Mouse (Mus musculus) CH12.LX (cell line): ENCODE measurements around the gene Hcls1. TPM values are rescaled to one million over a fixed set of nuclear protein-coding genes. Genes with fewer than 3 reads are reported as not detected.

Source experiments
- DNase-seq: peaks from one replicate; pipeline ENCODE4 v3.0.0-alpha.2; 2013; ENCODE audit errors: extremely low read depth
- H3K27ac ChIP-seq: 2 replicates; pipeline ENCODE4 v1.5.1; 2012; ENCODE audit warnings: low read depth, mild to moderate bottlenecking, control low read depth, moderate library complexity; ENCODE audit not compliant: insufficient read depth
- H3K27me3 ChIP-seq: replicated peaks from 2 replicates; pipeline ENCODE3; 2012; ENCODE audit warnings: inconsistent platforms
- H3K36me3 ChIP-seq, 2 experiments: replicated peaks in 1 of 2; 2 replicates each; pipeline versions ENCODE3 to v1.6.1; 2012; ENCODE audit warnings: inconsistent platforms in 1 of 2, low read length in 1 of 2, mild to moderate bottlenecking in 1 of 2, mixed read lengths in 1 of 2, moderate library complexity in 1 of 2; ENCODE audit not compliant: control insufficient read depth in 1 of 2, insufficient read depth in 1 of 2
- H3K4me1 ChIP-seq, 2 experiments: 2 replicates each; pipeline ENCODE4 v1.6.1; 2012; ENCODE audit warnings: inconsistent platforms in 1 of 2, moderate library complexity in 1 of 2; ENCODE audit not compliant: insufficient read depth in 2 of 2, control insufficient read depth in 1 of 2
- H3K4me2 ChIP-seq: 2 replicates; pipeline ENCODE4 v1.6.1; 2012; ENCODE audit warnings: low read depth, mild to moderate bottlenecking, control low read depth; ENCODE audit not compliant: poor library complexity, insufficient read depth, severe bottlenecking
- H3K4me3 ChIP-seq, 3 experiments: fragments of 150-350 bp in 1 of 3; sonication (generic) in 1 of 3; replicated peaks in 1 of 3; 2 replicates each; pipeline versions ENCODE3 to v1.5.1; 2011 to 2012; ENCODE audit warnings: low read depth in 2 of 3, low read length in 2 of 3, mild to moderate bottlenecking in 2 of 3, moderate library complexity in 2 of 3, control low read depth in 1 of 3, improper control_type of control experiment in 1 of 3, inconsistent platforms in 1 of 3, mixed read lengths in 1 of 3; ENCODE audit not compliant: poor library complexity in 1 of 3
- H3K79me2 ChIP-seq: replicated peaks from 2 replicates; pipeline ENCODE4 v1.6.1; 2012; ENCODE audit warnings: mild to moderate bottlenecking, moderate library complexity; ENCODE audit not compliant: control insufficient read depth, poor library complexity, insufficient read depth, severe bottlenecking; ENCODE audit errors: extremely low read depth
- H3K9ac ChIP-seq: 2 replicates; pipeline ENCODE4 v1.6.1; 2012; ENCODE audit warnings: low read depth, mild to moderate bottlenecking, control low read depth, moderate library complexity; ENCODE audit not compliant: insufficient read depth
- H3K9me3 ChIP-seq: replicated peaks from 2 replicates; pipeline ENCODE3; 2012; ENCODE audit warnings: low read length, inconsistent platforms, mixed read lengths
- BHLHE40 ChIP-seq: IDR thresholded peaks from 2 replicates; pipeline ENCODE4 v1.6.1; 2011; ENCODE audit warnings: mild to moderate bottlenecking, low read depth, low read length, improper control_type of control experiment
- CHD1 ChIP-seq: IDR thresholded peaks from 2 replicates; pipeline ENCODE4 v1.6.1; 2012; ENCODE audit warnings: low read depth, low read length, improper control_type of control experiment, inconsistent platforms
- CHD2 ChIP-seq: IDR thresholded peaks from 2 replicates; pipeline ENCODE4 v1.6.1; 2011; ENCODE audit warnings: low read length, improper control_type of control experiment
- CTCF ChIP-seq, 2 experiments: IDR thresholded peaks in 1 of 2; conservative IDR thresholded peaks in 1 of 2; 2 replicates each; pipeline ENCODE4 v1.5.1; 2011 to 2012; ENCODE audit warnings: low read depth in 2 of 2, low read length in 2 of 2, improper control_type of control experiment in 1 of 2, inconsistent platforms in 1 of 2, mild to moderate bottlenecking in 1 of 2, moderate library complexity in 1 of 2
- E2F4 ChIP-seq: IDR thresholded peaks from 2 replicates; pipeline ENCODE4 v1.6.1; 2011; ENCODE audit warnings: low read depth, low read length, improper control_type of control experiment; ENCODE audit not compliant: insufficient replicate concordance
- ELF1 ChIP-seq: IDR thresholded peaks from 2 replicates; pipeline ENCODE4 v1.6.1; 2014; ENCODE audit warnings: low read depth, mild to moderate bottlenecking, inconsistent platforms, low read length, improper control_type of control experiment
- EP300 ChIP-seq: IDR thresholded peaks from 2 replicates; pipeline ENCODE4 v1.6.1; 2011; ENCODE audit warnings: low read length, improper control_type of control experiment
- ETS1 ChIP-seq: conservative IDR thresholded peaks from 2 replicates; pipeline ENCODE4 v1.6.1; 2012; ENCODE audit warnings: low read depth, mild to moderate bottlenecking, inconsistent platforms, low read length, improper control_type of control experiment, moderate library complexity
- GABPA ChIP-seq: IDR thresholded peaks from 2 replicates; pipeline ENCODE4 v1.6.1; 2012; ENCODE audit warnings: low read depth, low read length, improper control_type of control experiment, inconsistent platforms; ENCODE audit not compliant: insufficient replicate concordance
- HCFC1 ChIP-seq: IDR thresholded peaks from 2 replicates; pipeline ENCODE4 v1.6.1; 2012; ENCODE audit warnings: low read depth, mild to moderate bottlenecking, inconsistent platforms, low read length, improper control_type of control experiment
- IRF4 ChIP-seq: IDR thresholded peaks from 2 replicates; pipeline ENCODE4 v1.6.1; 2014; ENCODE audit warnings: low read depth, mild to moderate bottlenecking, inconsistent platforms, low read length, improper control_type of control experiment
- JUN ChIP-seq: IDR thresholded peaks from 2 replicates; pipeline ENCODE4 v1.6.1; 2011; ENCODE audit warnings: low read depth, mild to moderate bottlenecking, low read length, improper control_type of control experiment, moderate library complexity; ENCODE audit not compliant: insufficient read depth
- KAT2A ChIP-seq: IDR thresholded peaks from 2 replicates; pipeline ENCODE4 v1.6.1; 2012; ENCODE audit warnings: low read length, improper control_type of control experiment, inconsistent platforms; ENCODE audit not compliant: insufficient replicate concordance
- MAFK ChIP-seq: IDR thresholded peaks from 2 replicates; pipeline ENCODE4 v1.6.1; 2011; ENCODE audit warnings: low read length, improper control_type of control experiment; ENCODE audit not compliant: insufficient replicate concordance
- MAX ChIP-seq: IDR thresholded peaks from 2 replicates; pipeline ENCODE4 v1.6.1; 2011; ENCODE audit warnings: low read length, improper control_type of control experiment
- MAZ ChIP-seq: IDR thresholded peaks from 2 replicates; pipeline ENCODE4 v1.6.1; 2012; ENCODE audit warnings: low read depth, mild to moderate bottlenecking, inconsistent platforms, low read length, improper control_type of control experiment, moderate library complexity
- MEF2A ChIP-seq: IDR thresholded peaks from 2 replicates; pipeline ENCODE4 v1.6.1; 2014; ENCODE audit warnings: low read depth, mild to moderate bottlenecking, inconsistent platforms, low read length, improper control_type of control experiment, borderline replicate concordance
- MXI1 ChIP-seq: IDR thresholded peaks from 2 replicates; pipeline ENCODE4 v1.6.1; 2011; ENCODE audit warnings: mild to moderate bottlenecking, low read depth, low read length, improper control_type of control experiment
- MYC ChIP-seq: IDR thresholded peaks from 2 replicates; pipeline ENCODE4 v1.6.1; 2011; ENCODE audit warnings: low read depth, mild to moderate bottlenecking, improper control_type of control experiment, low read length
- PAX5 ChIP-seq: IDR thresholded peaks from 2 replicates; pipeline ENCODE4 v1.6.1; 2012; ENCODE audit warnings: low read length, inconsistent platforms, mixed read lengths
- POLR2A ChIP-seq: IDR thresholded peaks from 2 replicates; pipeline ENCODE4 v1.6.1; 2011; ENCODE audit warnings: low read depth, mild to moderate bottlenecking, improper control_type of control experiment, low read length
- RCOR1 ChIP-seq: conservative IDR thresholded peaks from 2 replicates; pipeline ENCODE4 v1.6.1; 2012; ENCODE audit warnings: low read depth, mild to moderate bottlenecking, inconsistent platforms, low read length, improper control_type of control experiment
- SIN3A ChIP-seq: IDR thresholded peaks from 2 replicates; pipeline ENCODE4 v1.6.1; 2012; ENCODE audit warnings: low read length, improper control_type of control experiment, inconsistent platforms
- SMC3 ChIP-seq: IDR thresholded peaks from 2 replicates; pipeline ENCODE4 v1.6.1; 2011; ENCODE audit warnings: low read depth, low read length, improper control_type of control experiment
- TBP ChIP-seq: conservative IDR thresholded peaks from 2 replicates; pipeline ENCODE4 v1.6.1; 2011; ENCODE audit warnings: low read depth, low read length, improper control_type of control experiment
- TCF12 ChIP-seq: IDR thresholded peaks from 2 replicates; pipeline ENCODE4 v1.6.1; 2014; ENCODE audit warnings: low read depth, mild to moderate bottlenecking, inconsistent platforms, low read length, improper control_type of control experiment
- UBTF ChIP-seq: IDR thresholded peaks from 2 replicates; pipeline ENCODE4 v1.6.1; 2012; ENCODE audit warnings: low read depth, mild to moderate bottlenecking, inconsistent platforms, low read length, improper control_type of control experiment, moderate library complexity
- USF1 ChIP-seq: IDR thresholded peaks from 2 replicates; pipeline ENCODE4 v1.6.1; 2014; ENCODE audit warnings: low read depth, mild to moderate bottlenecking, inconsistent platforms, low read length, improper control_type of control experiment
- USF2 ChIP-seq: conservative IDR thresholded peaks from 2 replicates; pipeline ENCODE4 v1.6.1; 2011; ENCODE audit warnings: low read depth, low read length, improper control_type of control experiment
- ZKSCAN1 ChIP-seq: IDR thresholded peaks from 2 replicates; pipeline ENCODE4 v1.6.1; 2012; ENCODE audit warnings: low read depth, inconsistent platforms, low read length, improper control_type of control experiment, borderline replicate concordance
- ZMIZ1 ChIP-seq: IDR thresholded peaks from 2 replicates; pipeline ENCODE4 v1.6.1; 2012; ENCODE audit warnings: low read depth, mild to moderate bottlenecking, inconsistent platforms, low read length, improper control_type of control experiment
- dilution Hi-C: fragments of 300-500 bp; cut with MboI; formaldehyde crosslinking; loops from 2 replicates; pipeline ENCODE4 v1.14.3; 2020; ENCODE audit warnings: low sequenced_read_pairs; ENCODE audit not compliant: extremely low pct_unique_long_range_greater_than_20kb, extremely low pct_ligation_motif_present
- in situ Hi-C: fragments of 300-500 bp; cut with MboI; formaldehyde crosslinking; loops from 3 replicates; pipeline ENCODE4 v1.14.3; 2019; ENCODE audit warnings: low sequenced_read_pairs, low pct_ligation_motif_present, low pct_unique_long_range_greater_than_20kb, mixed read lengths
- polyA plus RNA-seq: library from polyadenylated mRNA; unstranded; fragments of >175 nt; gene quantifications from 2 replicates; pipeline ENCODE4 v1.2.1, GENCODE M21; 2012; ENCODE audit warnings: low read depth; ENCODE audit not compliant: insufficient read length
- total RNA-seq, 2 experiments: library from RNA; depleted of rRNA; stranded (reverse); fragments of 300-350 nt in 1 of 2; fragments of >200 nt in 1 of 2; gene quantifications; 2 replicates each; pipeline ENCODE4 v1.2.3; 2012 to 2014

Gene Hcls1
- total and polyA plus RNA-seq, 3 experiments = 222 to 537 (median 302) TPM

DNA sequence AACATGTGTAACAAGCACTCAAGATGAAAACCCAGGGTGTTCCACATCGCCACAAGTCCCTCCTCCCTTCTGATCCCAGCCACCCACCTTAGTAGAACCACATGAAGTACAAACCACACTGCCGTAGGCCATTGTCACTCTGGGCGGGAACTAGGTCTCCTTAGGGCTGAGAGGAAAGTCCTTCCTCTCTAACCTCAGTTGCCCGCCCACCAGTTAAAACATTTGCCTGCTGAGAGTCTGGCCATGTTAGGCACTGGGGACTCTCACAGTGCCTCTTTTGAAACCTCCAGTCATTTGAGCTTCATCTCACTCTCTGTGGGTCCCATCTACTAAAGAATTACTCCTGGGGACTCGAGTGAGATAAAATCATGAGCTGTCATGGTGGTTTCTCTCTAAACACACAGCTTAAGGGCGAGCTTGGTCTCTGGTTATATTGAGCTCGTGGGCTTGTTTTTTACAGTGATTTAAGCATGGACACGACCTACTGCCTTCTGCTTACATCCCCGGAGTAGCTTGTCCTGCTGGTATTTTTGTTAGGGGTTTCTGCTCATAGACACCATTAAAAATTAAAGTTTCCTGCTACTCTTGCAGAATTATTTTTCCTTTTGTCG lies 7.2 kb upstream of the Hcls1 start:
- in situ Hi-C loops (no loop called here), dilution Hi-C loops (no loop called here)
- peak overlapping the region; percentile 89 for H3K9ac ChIP-seq
- peaks cover 37 to 78% of the 10 kb centered on the region in 2 experiments for H3K4me1 ChIP-seq
- H3K4me3 ChIP-seq = peak overlapping the region; percentile 50 to 79 (median 61)
- H3K27ac ChIP-seq = peak overlapping the region; percentile 74
- TF ChIP-seq MAZ = peak; percentile 56; the same call in 1 of the 2 replicates
- TF ChIP-seq MXI1 = peak; percentile 70; the same call in 1 of the 2 replicates
- no peak for TF ChIP-seq SMC3
- 0 out of 2 replicates have a peak, but pooled peaks have one; percentile 4 for TF ChIP-seq JUN
- no peak for TF ChIP-seq PAX5
- TF ChIP-seq SIN3A = peak; percentile 85; the same call in 1 of the 2 replicates
- TF ChIP-seq CHD1 = no peak
- TF ChIP-seq TBP = peak; percentile 85
- peak; percentile 70; the same call in 1 of the 2 replicates for TF ChIP-seq MYC
- peak; percentile 28; the same call in 1 of the 2 replicates for TF ChIP-seq USF2
- TF ChIP-seq EP300 = no peak
- no peak for TF ChIP-seq USF1
- no peak; the same call in 1 of the 2 replicates for TF ChIP-seq ETS1
- peak; percentile 67 for TF ChIP-seq ZMIZ1
- peak; percentile 47; the same call in 1 of the 2 replicates for TF ChIP-seq TCF12
- no peak for TF ChIP-seq ELF1
- no peak for TF ChIP-seq UBTF
- no peak for TF ChIP-seq ZKSCAN1
- TF ChIP-seq MAFK = no peak
- TF ChIP-seq RCOR1 = no peak
- peak; percentile 82 for TF ChIP-seq POLR2A
- TF ChIP-seq E2F4 = peak; percentile 96; the same call in 1 of the 2 replicates
- H3K4me2 ChIP-seq = peak overlapping the region; percentile 79
- H3K27me3 ChIP-seq = no peaks in the 10 kb centered on the region
- peak; percentile 93 for DNase-seq
- no peaks in the 10 kb centered on the region for H3K9me3 ChIP-seq
- peaks cover 42% of the 10 kb centered on the region for H3K79me2 ChIP-seq
- H3K36me3 ChIP-seq = peaks cover 56 to 80% of the 10 kb centered on the region in 2 experiments

DNA sequence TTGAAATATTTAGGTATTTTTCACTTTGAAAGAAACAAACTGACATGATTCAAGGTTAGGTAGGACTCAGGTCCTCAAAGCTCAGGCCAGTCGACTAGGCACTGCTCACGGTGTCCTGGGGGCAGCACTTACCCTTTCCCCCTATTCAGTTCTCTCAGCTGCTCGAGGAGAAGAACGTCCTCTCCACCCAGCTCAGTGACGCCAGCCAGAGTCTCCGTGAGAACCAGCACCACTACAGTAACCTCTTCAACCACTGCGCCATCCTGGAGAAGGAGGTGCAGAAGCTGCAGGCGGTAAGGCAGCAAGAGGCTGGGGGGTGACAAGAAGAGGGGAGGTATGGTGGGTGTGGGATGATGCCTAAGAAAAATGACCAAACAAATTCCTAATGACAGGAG lies 6.7 kb upstream of the Hcls1 start:
- Histone ChIP-seq H3K9ac (peak overlapping the region; percentile 89; the same call in 1 of the 2 replicates), H3K79me2 (peaks cover 38% of the 10 kb centered on the region), H3K4me2 (peak overlapping the region; percentile 79; the same call in 1 of the 2 replicates), H3K36me3 (peaks cover 56 to 80% of the 10 kb centered on the region in 2 experiments), H3K9me3 (no peaks in the 10 kb centered on the region), H3K27me3 (no peaks in the 10 kb centered on the region), H3K27ac (peak overlapping the region; percentile 39), H3K4me1 (peaks cover 37 to 78% of the 10 kb centered on the region in 2 experiments), H3K4me3 (peak overlapping the region in 1 of 3 experiments; percentile 61)
- in situ Hi-C loops = no loop called here
- dilution Hi-C loops = no loop called here
- no peak for TF ChIP-seq TBP
- TF ChIP-seq ZKSCAN1 = no peak
- TF ChIP-seq GABPA = no peak
- peak; percentile 23; the same call in 1 of the 2 replicates for TF ChIP-seq EP300
- TF ChIP-seq CHD1 = peak; percentile 71; the same call in 1 of the 2 replicates
- no peak for TF ChIP-seq CHD2
- no peak for TF ChIP-seq IRF4
- TF ChIP-seq KAT2A = 0 out of 2 replicates have a peak, but pooled peaks have one; percentile 30
- TF ChIP-seq MXI1 = no peak
- TF ChIP-seq MEF2A = no peak
- TF ChIP-seq MAX = peak; percentile 31; the same call in 1 of the 2 replicates
- TF ChIP-seq HCFC1 = no peak
- TF ChIP-seq BHLHE40 = 0 out of 2 replicates have a peak, but pooled peaks have one; percentile 19
- no peak for TF ChIP-seq CTCF (conservative IDR thresholded peaks at IDR 0.05 in 1 of 2, IDR thresholded peaks at IDR 0.05 in 1 of 2; ENCODE audit: low read depth in 2 of 2, low read length in 2 of 2)
- no peak for TF ChIP-seq E2F4
- TF ChIP-seq ZMIZ1 = 0 out of 2 replicates have a peak, but pooled peaks have one; percentile 48
- no peak for TF ChIP-seq JUN
- DNase-seq = no peak
